Mouse (Mus musculus) kidney, adult 2 months (tissue): Measurements from ENCODE around the gene Btf3.

Source experiments
- CTCF ChIP-seq: fragments of 200-500 bp; conservative IDR thresholded peaks from 2 replicates; pipeline ENCODE4 v1.5.1; 2011; ENCODE audit warnings: low read depth, mild to moderate bottlenecking, control low read depth, low read length, moderate library complexity, mixed read lengths; ENCODE audit not compliant: insufficient read depth, insufficient read length
- POLR2A ChIP-seq: fragments of 200-500 bp; IDR thresholded peaks from one replicate; pipeline ENCODE4 v1.6.1; 2011; ENCODE audit warnings: low read depth, low read length, control low read depth

DNA sequence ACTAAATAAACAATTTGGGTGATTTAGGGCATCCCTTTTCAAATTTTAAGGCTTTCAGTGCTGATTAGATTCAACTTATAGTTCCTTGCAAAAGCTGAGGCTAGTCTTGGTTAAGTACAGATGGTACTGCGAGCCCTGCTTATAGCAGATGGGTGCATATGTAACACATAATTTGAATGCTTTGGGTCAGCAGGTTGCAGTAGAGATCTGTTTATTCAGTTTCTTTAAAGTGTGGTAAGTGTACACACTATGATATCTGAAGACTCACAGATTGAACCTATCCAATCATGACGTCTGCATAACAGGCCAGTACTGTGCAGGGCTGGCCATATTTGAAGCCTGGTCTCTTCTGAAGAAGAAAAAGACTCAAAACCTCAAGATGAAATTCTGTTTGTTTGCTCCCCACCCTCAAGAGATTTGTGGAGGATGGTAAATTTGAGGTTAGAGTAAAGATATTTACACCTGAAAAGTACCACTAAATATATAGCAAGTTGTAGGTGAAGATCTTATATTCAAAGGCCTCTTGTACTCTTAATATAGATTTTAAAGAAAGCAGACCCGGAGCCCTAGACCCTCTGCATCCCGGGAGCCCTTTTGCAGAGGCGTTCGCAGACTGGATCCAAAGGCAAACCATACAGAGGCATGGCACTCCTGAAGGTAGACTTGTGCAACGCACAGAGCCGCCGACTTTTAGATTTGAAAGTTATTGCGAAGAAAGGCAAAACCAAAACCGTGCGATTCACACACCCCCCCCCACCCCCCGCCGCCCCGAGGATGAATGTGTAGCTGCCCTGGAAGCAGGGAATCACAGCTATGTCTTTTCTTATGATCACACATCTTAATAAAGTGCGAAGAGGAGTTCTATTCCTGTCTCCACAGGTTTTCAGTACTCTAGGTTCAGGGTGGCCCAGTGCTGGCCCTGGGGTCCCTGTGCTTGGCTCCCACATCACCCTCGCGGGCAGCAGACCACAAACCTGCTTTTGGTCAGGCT is 40.9 kb upstream of the Btf3 start:
- TF ChIP-seq CTCF = no peak
- TF ChIP-seq POLR2A = no peak
